Mouse (Mus musculus): ENCODE measurements around the gene Rmi1. TPM values are rescaled to one million over a fixed set of nuclear protein-coding genes. Genes with fewer than 3 reads are reported as not detected.
"Not testable (repeated sequence)": the region's sequence is repeated elsewhere in the genome, so short reads cannot be mapped to it uniquely, and the experiment has no call there.

Rmi1 gene
- polyA plus RNA-seq, 1 experiment: 2.8 TPM

DNA sequence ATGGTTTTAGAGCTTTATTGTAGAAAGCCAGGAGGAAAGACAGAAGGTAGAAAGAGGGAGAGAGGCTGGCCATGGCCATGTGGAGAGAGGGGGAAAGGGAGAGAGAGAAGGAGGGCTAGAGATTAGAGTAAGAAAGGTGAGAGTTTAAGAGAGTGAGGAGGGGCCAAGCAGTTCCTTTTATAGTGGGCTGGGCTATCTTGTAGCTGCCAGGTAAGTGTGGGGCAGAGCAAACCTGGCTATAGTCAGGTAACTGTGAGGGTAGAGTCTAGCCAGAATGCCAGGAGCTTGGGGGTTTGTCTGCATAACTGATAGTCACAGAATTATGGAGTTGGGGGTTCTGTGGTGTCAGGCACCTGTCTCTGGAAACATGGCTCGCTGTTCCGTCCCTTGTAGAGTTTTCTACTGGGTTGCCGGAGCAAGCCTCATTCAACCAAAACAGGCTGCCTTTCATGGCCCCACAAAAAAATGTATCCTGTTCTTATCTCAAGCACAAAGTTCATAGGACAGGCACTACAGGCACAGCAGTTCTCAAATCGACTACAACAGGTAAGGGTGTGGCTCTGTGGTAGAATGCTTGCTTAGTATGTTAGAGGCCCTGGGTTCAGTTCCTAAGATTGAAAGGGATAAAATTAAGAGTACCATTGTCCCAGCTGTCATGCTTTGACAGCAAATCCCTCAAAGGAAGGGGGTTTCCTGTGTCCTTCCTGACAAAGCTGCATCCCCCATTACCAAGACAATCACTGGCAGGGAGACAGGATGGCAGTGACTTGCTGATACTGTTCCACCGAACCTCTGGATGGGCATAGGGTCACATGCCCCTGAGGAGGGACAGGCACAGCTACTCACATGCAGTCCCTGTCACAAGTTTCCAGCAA lies 29.5 kb upstream of the Rmi1 start:
- Histone ChIP-seq H3K4me3 (replicated peaks) (peak overlapping the region; percentile 59), H3K4me1 (peaks cover 10% of the 10 kb centered on the region), H3K27me3 (replicated peaks) (peaks cover 6% of the 10 kb centered on the region), H3K9me3 (peaks cover 60% of the 10 kb centered on the region), H3K36me3 (replicated peaks; ENCODE audit: low read length) (no peaks in the 10 kb centered on the region)
- TF ChIP-seq GATA1 (IDR thresholded peaks at IDR 0.05; ENCODE audit: borderline replicate concordance, low read length) (no peak), FLI1 (IDR thresholded peaks at IDR 0.05; ENCODE audit: low read length) (no peak)

DNA sequence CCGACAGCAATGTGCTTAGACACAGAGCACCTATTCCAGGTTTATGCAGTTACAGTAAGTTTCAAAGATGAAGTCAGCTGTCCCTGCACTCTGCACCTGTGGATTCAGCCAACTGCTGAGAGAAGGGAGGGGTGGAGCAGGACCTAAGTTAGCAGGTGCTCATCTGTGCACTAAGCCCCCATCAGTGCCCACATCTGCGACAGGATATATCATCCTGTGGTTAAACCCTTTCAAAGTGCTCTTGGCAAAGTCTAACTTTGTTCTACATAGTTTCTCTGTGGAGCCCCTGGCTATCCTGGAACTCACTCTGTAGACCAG lies 28.9 kb upstream of the Rmi1 start:
- peaks cover 10% of the 10 kb centered on the region for H3K4me1 ChIP-seq
- no peak for TF ChIP-seq GATA1 (IDR thresholded peaks at IDR 0.05; ENCODE audit: borderline replicate concordance, low read length)
- no peak for TF ChIP-seq FLI1 (IDR thresholded peaks at IDR 0.05; ENCODE audit: low read length)
- peaks cover 6% of the 10 kb centered on the region for H3K27me3 ChIP-seq (replicated peaks)
- H3K4me3 ChIP-seq (replicated peaks): peak overlapping the region; percentile 59
- H3K36me3 ChIP-seq (replicated peaks; ENCODE audit: low read length): no peaks in the 10 kb centered on the region
- peaks cover 57% of the 10 kb centered on the region for H3K9me3 ChIP-seq

DNA sequence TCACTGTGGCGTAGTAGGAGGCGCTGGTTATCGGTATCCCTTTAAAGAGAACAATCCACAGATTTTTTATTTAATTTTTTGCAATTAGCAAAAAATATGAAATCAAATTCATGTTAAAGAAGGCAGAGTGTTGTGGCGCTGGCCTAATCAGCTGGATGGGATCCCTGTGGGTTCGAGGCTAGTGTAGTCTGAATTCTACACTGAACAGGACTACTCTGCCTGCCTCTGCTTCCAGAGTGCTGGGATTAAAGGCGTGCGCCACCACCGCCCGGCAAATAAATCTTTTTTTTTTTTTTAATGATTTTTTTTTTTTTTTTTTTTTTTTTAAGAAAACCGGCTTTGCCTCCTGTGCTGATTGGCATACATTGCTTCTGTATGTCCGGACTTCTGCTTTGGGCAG lies 17.7 kb upstream of the Rmi1 start:
- H3K9me3 ChIP-seq: peaks cover 37% of the 10 kb centered on the region
- peaks cover 7% of the 10 kb centered on the region for H3K27me3 ChIP-seq (replicated peaks)
- peaks cover 22% of the 10 kb centered on the region for H3K4me1 ChIP-seq
- H3K36me3 ChIP-seq (replicated peaks; ENCODE audit: low read length): peaks cover 26% of the 10 kb centered on the region
- H3K4me3 ChIP-seq (replicated peaks): peak overlapping the region; percentile 93
- TF ChIP-seq GATA1 (IDR thresholded peaks at IDR 0.05; ENCODE audit: borderline replicate concordance, low read length) (no peak), FLI1 (IDR thresholded peaks at IDR 0.05; ENCODE audit: low read length) (no peak)

DNA sequence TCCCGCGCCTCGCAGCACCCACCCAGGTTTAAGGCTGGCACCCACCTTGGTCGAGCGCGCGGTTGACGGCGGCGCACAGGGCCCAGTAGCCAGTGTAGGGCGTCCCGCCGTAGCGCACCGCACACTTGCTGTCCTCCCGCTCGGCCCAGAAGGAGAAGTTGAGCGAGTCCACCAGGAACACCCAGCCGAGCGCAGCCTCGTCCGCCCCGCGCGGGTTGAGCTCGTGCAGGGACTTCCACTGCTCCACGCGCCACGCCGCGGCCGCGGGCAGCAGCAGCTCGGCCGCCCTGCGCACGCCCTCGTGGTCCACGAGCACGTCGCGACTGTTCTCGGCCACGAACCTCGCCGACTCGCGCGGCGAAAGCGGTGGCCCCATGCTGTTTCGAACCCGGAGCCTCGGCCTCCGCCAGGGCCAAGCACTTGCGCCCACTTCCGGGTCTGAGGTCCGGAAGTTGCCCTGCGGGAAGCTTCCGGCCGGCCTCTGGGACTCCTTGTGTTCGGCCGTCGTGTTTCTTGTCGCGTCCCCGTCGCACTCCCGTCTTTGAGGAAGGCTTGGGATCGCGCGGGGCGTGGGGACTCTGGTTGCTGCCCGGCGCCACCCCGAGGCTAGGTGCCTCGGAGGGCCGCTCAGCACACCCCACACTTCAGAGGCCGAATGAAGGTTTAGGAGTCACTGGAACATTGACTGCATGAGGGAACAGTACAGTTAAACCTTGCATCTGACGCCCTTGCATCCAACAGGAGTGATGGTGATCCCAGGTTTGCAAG lies 17.1 kb upstream of the Rmi1 start, which contains the start of gene 2210016F16Rik:
Gene 2210016F16Rik (minus strand): TSS at position 447 of the 768 bp plus-strand sequence.
- H3K4me3 ChIP-seq (replicated peaks): peak within 1 kb of the TSS; percentile 93
- peaks cover 7% of the 10 kb centered on the region for H3K27me3 ChIP-seq (replicated peaks)
- peaks cover 28% of the 10 kb centered on the region for H3K4me1 ChIP-seq
- peaks cover 34% of the 10 kb centered on the region for H3K9me3 ChIP-seq
- TF ChIP-seq GATA1 (IDR thresholded peaks at IDR 0.05; ENCODE audit: borderline replicate concordance, low read length) (no peak), FLI1 (IDR thresholded peaks at IDR 0.05; ENCODE audit: low read length) (no peak)
- peaks cover 32% of the 10 kb centered on the region for H3K36me3 ChIP-seq (replicated peaks; ENCODE audit: low read length)

DNA sequence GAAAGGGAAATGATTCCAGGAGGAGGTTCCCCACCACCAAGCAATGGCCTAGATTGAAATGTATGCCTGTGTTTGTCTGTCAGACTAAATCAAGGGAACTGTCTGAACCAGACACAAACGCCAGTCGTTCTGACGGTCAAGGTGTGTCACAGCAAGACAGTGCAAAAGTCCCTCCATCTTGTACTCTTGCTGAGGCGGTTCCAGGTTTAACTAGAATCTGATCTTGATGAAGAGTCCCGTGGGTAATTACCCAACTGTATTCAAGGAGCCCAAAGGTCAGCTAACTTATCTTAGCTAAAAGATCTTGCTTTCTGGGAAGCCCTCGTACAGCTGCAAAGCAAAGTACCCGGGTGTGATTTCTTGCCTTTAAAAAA lies 16.5 kb upstream of the Rmi1 start:
- peaks cover 37% of the 10 kb centered on the region for H3K36me3 ChIP-seq (replicated peaks; ENCODE audit: low read length)
- peaks cover 7% of the 10 kb centered on the region for H3K27me3 ChIP-seq (replicated peaks)
- H3K4me1 ChIP-seq: peaks cover 34% of the 10 kb centered on the region
- TF ChIP-seq GATA1 (IDR thresholded peaks at IDR 0.05; ENCODE audit: borderline replicate concordance, low read length) (no peak), FLI1 (IDR thresholded peaks at IDR 0.05; ENCODE audit: low read length) (no peak)
- H3K4me3 ChIP-seq (replicated peaks): peak overlapping the region; percentile 93
- H3K9me3 ChIP-seq: peaks cover 28% of the 10 kb centered on the region

DNA sequence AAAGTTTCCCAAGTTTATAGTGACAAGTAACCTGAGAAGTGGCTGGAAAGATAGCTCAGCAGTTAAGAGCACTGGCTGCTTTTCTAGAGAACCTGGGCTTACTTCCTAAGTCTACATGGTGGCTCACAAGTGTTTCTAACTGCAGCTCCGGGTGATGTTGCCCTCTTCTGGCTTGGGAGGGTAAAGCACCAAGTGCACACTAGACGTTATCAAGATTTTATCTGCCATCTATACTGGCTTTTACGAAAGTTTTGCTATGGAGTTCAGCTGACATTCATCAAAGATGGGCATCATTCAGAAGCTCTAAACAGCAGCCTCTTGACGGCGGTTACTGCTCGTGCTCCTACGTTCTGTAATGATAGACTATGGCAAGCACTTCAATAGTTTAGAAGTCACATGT lies 14.1 kb upstream of the Rmi1 start:
- Histone ChIP-seq H3K4me1 (peaks cover 37% of the 10 kb centered on the region), H3K27me3 (replicated peaks) (peaks cover 7% of the 10 kb centered on the region), H3K36me3 (replicated peaks; ENCODE audit: low read length) (peaks cover 36% of the 10 kb centered on the region), H3K4me3 (replicated peaks) (no peak overlapping the region), H3K9me3 (peaks cover 9% of the 10 kb centered on the region)
- no peak for TF ChIP-seq GATA1 (IDR thresholded peaks at IDR 0.05; ENCODE audit: borderline replicate concordance, low read length)
- no peak for TF ChIP-seq FLI1 (IDR thresholded peaks at IDR 0.05; ENCODE audit: low read length)

DNA sequence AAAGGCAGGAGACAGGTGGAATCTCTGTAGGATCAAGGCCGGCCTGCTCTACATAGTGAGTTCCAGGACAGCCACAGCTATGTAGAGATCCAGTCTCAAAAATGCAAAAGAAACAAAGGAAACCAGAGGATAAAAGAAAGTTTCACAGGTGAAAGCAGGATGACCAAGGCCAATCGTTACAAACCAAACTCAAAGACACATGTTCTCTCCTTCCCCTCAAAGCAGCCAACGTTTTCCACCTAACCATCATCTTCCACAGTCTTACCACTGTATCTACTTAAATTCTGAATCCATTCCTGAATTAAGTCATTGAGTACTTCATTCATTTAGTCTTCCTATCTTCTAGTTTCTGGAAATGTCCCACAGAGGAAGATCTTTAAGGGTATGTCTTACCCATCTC lies 13.7 kb upstream of the Rmi1 start:
- Histone ChIP-seq H3K9me3 (peaks cover 9% of the 10 kb centered on the region), H3K4me3 (replicated peaks) (no peak overlapping the region), H3K27me3 (replicated peaks) (peaks cover 7% of the 10 kb centered on the region), H3K36me3 (replicated peaks; ENCODE audit: low read length) (peaks cover 39% of the 10 kb centered on the region), H3K4me1 (peaks cover 37% of the 10 kb centered on the region)
- TF ChIP-seq FLI1 (IDR thresholded peaks at IDR 0.05; ENCODE audit: low read length): no peak
- no peak for TF ChIP-seq GATA1 (IDR thresholded peaks at IDR 0.05; ENCODE audit: borderline replicate concordance, low read length)

DNA sequence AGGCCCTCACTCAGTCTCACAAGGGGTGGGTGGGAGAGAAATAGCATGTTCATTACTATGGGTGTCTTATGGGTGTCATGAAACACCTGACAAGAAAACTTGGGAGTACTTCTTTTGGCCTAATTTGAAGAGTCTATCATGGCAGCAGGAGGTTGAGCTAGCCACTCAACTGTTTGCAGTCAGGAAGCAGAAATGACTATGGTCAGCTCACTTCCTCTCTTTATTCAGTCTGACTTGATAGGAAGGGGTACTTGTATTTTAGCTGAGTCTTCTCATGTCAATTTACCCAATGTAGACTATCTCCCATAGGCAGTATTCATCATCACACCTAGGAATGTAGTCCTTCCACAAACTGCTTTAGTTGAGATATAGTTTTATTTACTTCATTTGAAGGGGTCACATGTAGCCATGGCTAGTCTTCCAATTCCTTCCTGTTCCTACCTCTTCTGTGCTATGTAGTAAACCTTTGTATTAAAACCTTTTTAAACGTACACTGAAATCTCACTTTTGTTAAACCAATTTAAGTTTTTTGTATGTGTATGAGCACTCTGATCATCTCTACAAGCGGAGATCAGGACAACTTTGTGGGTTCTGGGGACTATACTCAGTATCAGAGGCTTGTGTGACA lies 12.6 kb upstream of the Rmi1 start:
- TF ChIP-seq GATA1 (IDR thresholded peaks at IDR 0.05; ENCODE audit: borderline replicate concordance, low read length) (no peak), FLI1 (IDR thresholded peaks at IDR 0.05; ENCODE audit: low read length) (no peak)
- H3K27me3 ChIP-seq (replicated peaks): peaks cover 7% of the 10 kb centered on the region
- H3K4me1 ChIP-seq: peaks cover 37% of the 10 kb centered on the region
- H3K9me3 ChIP-seq: peaks cover 9% of the 10 kb centered on the region
- no peak overlapping the region for H3K4me3 ChIP-seq (replicated peaks)
- H3K36me3 ChIP-seq (replicated peaks; ENCODE audit: low read length): peaks cover 49% of the 10 kb centered on the region

DNA sequence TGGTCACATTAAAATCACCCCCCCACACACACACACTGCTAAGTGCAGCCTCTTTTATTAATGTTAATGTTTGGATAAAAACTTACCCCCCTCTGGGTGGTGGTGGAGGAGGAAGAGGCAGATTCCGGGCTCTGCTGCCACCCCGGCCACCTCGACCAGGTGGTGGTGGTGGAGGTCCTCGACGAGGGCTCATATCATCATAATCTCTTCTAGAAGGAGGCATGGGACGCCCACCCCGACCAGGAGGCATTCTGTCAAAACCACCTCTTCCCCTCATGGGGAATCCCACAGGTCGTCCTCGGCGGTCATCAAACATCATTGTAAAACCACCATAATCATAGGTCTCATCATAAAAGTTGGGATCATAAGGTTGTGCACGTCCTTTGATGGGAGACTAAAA lies 7.7 kb upstream of the Rmi1 start:
- H3K36me3 ChIP-seq (replicated peaks; ENCODE audit: low read length): peaks cover 94% of the 10 kb centered on the region
- not testable (repeated sequence) for H3K9me3 ChIP-seq; H3K4me3 ChIP-seq (replicated peaks); H3K27me3 ChIP-seq (replicated peaks)
- peaks cover 26% of the 10 kb centered on the region for H3K4me1 ChIP-seq

DNA sequence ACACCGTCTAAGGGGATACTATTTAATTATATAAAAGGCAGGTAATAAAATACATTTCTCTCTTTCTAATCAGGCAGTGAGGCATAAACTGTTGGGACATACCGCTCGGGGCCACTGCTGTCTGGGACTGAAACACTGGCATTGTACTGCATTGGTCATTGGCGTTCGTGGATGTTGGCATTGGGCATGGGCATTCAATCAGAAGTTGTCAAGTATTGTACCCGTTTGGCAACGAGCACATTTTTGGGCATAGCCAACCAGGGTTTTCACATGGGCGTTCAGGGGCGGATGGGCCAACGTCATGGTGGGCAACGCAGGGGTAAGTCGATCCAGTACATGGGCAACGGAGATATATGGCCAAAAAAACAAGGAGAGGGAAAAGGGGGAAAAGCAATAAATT lies 4.4 kb upstream of the Rmi1 start:
- peaks cover 13% of the 10 kb centered on the region for H3K4me1 ChIP-seq
- no peaks in the 10 kb centered on the region for H3K9me3 ChIP-seq
- TF ChIP-seq FLI1 (IDR thresholded peaks at IDR 0.05; ENCODE audit: low read length) (no peak), GATA1 (IDR thresholded peaks at IDR 0.05; ENCODE audit: borderline replicate concordance, low read length) (no peak)
- no peaks in the 10 kb centered on the region for H3K27me3 ChIP-seq (replicated peaks)
- peaks cover 72% of the 10 kb centered on the region for H3K36me3 ChIP-seq (replicated peaks; ENCODE audit: low read length)
- no peak overlapping the region for H3K4me3 ChIP-seq (replicated peaks)

Data from megakaryocyte, embryonic 14.5 days (primary cell).